ENCODE assay signal across 8 mouse cellular contexts in the genomic region with DNA sequence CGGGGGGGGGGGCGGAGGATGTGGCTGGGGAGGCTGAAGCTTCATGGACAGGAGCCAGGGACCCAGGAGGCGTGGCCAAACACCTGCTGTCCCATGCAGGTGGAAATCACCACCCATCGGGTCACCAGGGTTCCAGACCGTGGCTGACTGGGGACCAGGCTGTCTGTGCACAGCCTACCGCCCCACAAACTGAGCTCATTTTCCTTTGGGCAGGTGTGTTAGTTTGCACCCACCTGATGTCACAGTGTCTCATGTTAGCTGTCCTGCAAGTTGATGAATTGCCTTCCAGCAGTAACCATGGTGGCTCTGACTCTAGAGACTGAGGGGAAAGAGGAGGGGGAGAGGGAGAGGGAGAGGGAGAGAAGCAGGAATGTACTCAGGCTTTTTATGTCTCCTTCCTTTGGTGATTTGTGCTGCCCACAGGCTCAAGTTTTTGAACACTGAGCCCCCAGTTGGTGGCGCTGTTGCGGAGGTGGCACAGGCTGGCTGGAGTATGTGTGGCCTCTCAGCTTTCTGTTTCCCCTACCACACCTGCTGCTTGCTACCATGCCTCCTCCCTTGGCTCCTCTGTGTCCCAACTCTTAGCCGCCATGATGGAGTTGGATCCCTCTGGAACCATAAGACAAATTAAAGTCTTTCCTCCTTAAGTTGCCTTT.
DNase-seq lines count a peak whose midpoint lies in the region.

No protein-coding gene starts in this region.

- no peak overlapping the region for H3K4me3 ChIP-seq in embryonic facial prominence, embryonic 10.5 days

- H3K4me1 ChIP-seq in embryonic facial prominence, embryonic 10.5 days, result no peaks in the 10 kb centered on the region

- H3K27ac ChIP-seq in embryonic facial prominence, embryonic 10.5 days (replicated peaks), result no peak overlapping the region

- no peaks in the 10 kb centered on the region for H3K27me3 ChIP-seq in embryonic facial prominence, embryonic 10.5 days (replicated peaks; ENCODE audit: low read depth, poor library complexity, severe bottlenecking)

- no peaks in the 10 kb centered on the region for H3K9me3 ChIP-seq in embryonic facial prominence, embryonic 10.5 days

- no peaks in the 10 kb centered on the region for H3K36me3 ChIP-seq in embryonic facial prominence, embryonic 10.5 days (replicated peaks)

- peak; percentile 32 for DNase-seq in gastrocnemius, postnatal 10 days
- no peak for DNase-seq in gastrocnemius, postnatal 25 days
- peak; percentile 31 for DNase-seq in ovary, postnatal 36 days (ENCODE audit: low spot score)
- DNase-seq in ovary, postnatal 14 days (ENCODE audit: low spot score), result no peak
- DNase-seq in embryonic facial prominence, embryonic 10.5 days (ENCODE audit: low spot score), result peak; percentile 48
- peak; percentile 57 for DNase-seq in lung, postnatal 36 days
- DNase-seq in frontal cortex, postnatal 25 days (ENCODE audit: low spot score in 2 of 2), result no peak
- DNase-seq in cerebellum, adult 8-10 months, result no peak

- 54% methylated on average over 7 of the region's 9 CpGs for WGBS in embryonic facial prominence, embryonic 10.5 days

Comparison
In these comparisons a context has a peak if more than half of its experiments do, and no peak if none do; other contexts are left out.
1. DNase-seq: peak in gastrocnemius, postnatal 10 days (single experiment), ovary, postnatal 36 days (single experiment), embryonic facial prominence, embryonic 10.5 days (single experiment) and lung, postnatal 36 days (single experiment); none in gastrocnemius, postnatal 25 days (single experiment), ovary, postnatal 14 days (single experiment), frontal cortex, postnatal 25 days (0 of 2) and cerebellum, adult 8-10 months (single experiment).